Mouse (Mus musculus) cerebellum, adult (tissue): ENCODE measurements around the gene Scai.
A peak's percentile ranks its signal among the peaks of the same experiment; 100 is the strongest.

Experiments used
- ATAC-seq: cut with Nextera tagmentation; 2 replicates; pipeline ENCODE4 v1.9.2; 2017; ENCODE audit warnings: mild to moderate bottlenecking, moderate library complexity, mixed read lengths; ENCODE audit not compliant: insufficient number of reproducible peaks, low FRiP score, low TSS enrichment

The Scai gene

GRCm38 (mm10) chr2:39190561-39191056 is at the start of gene Scai:
Scai (minus strand) TSS chr2:39190734.
- peak; percentile 99 for ATAC-seq

- no peak for ATAC-seq
Measured at GRCm38 (mm10) chr2:39226731-39227130, 36.2 kb upstream of the Scai start.

- ATAC-seq, result peak; percentile 99
Measured at GRCm38 (mm10) chr2:39226019-39226640, 35.6 kb upstream of the Scai start, which contains the start of gene Ppp6c. Ppp6c (minus strand) TSS chr2:39226451.

GRCm38 (mm10) chr2:39225331-39226018 is 34.9 kb upstream of the Scai start:
- peak; percentile 38 for ATAC-seq

GRCm38 (mm10) chr2:39224621-39225020 is 34.1 kb upstream of the Scai start:
- no peak for ATAC-seq

- no peak for ATAC-seq
Measured at GRCm38 (mm10) chr2:39220010-39220409, 29.5 kb upstream of the Scai start.

- no peak for ATAC-seq
Measured at GRCm38 (mm10) chr2:39219034-39219433, 28.5 kb upstream of the Scai start.

GRCm38 (mm10) chr2:39217150-39217549 is 26.6 kb upstream of the Scai start:
- no peak for ATAC-seq

GRCm38 (mm10) chr2:39210738-39211137 is 20.2 kb upstream of the Scai start:
- no peak for ATAC-seq

- ATAC-seq, result no peak
Measured at GRCm38 (mm10) chr2:39203359-39203758, 12.8 kb upstream of the Scai start.

- ATAC-seq, result no peak
Measured at GRCm38 (mm10) chr2:39194809-39195208, 4.3 kb upstream of the Scai start.

- peak; percentile 56; the same call in 1 of the 2 replicates for ATAC-seq
Measured at GRCm38 (mm10) chr2:39189961-39190560, 473 bp downstream of the Scai start.

- ATAC-seq, result no peak
Measured at GRCm38 (mm10) chr2:39185942-39186341, 4.6 kb downstream of the Scai start.

GRCm38 (mm10) chr2:39183587-39183986 is 6.9 kb downstream of the Scai start:
- no peak for ATAC-seq

- ATAC-seq, result no peak
Measured at GRCm38 (mm10) chr2:39160996-39161395, 29.5 kb downstream of the Scai start.

- no peak for ATAC-seq
Measured at GRCm38 (mm10) chr2:39157916-39158315, 32.6 kb downstream of the Scai start.

GRCm38 (mm10) chr2:39156821-39157220 is 33.7 kb downstream of the Scai start:
- no peak for ATAC-seq

- no peak for ATAC-seq
Measured at GRCm38 (mm10) chr2:39150943-39151342, 39.6 kb downstream of the Scai start.

GRCm38 (mm10) chr2:39148075-39148474 is 42.5 kb downstream of the Scai start:
- no peak for ATAC-seq

GRCm38 (mm10) chr2:39146469-39146868 is 44.1 kb downstream of the Scai start:
- no peak for ATAC-seq

GRCm38 (mm10) chr2:39142357-39142948 is 48.1 kb downstream of the Scai start:
- no peak for ATAC-seq
